Mouse (Mus musculus) cortical plate, adult 2 months (tissue): Measurements from ENCODE around the gene Camsap3.

Source experiments
- CTCF ChIP-seq: fragments of 200-500 bp; IDR thresholded peaks from 2 replicates; pipeline ENCODE4 v1.5.1; 2011; ENCODE audit warnings: mild to moderate bottlenecking, control low read depth, low read length; ENCODE audit not compliant: insufficient read depth; ENCODE audit errors: extremely low read depth
- POLR2A ChIP-seq: fragments of 200-500 bp; IDR thresholded peaks from 2 replicates; pipeline ENCODE4 v1.6.1; 2011; ENCODE audit warnings: mild to moderate bottlenecking, low read length, control low read depth; ENCODE audit not compliant: insufficient read depth; ENCODE audit errors: extremely low read depth

DNA sequence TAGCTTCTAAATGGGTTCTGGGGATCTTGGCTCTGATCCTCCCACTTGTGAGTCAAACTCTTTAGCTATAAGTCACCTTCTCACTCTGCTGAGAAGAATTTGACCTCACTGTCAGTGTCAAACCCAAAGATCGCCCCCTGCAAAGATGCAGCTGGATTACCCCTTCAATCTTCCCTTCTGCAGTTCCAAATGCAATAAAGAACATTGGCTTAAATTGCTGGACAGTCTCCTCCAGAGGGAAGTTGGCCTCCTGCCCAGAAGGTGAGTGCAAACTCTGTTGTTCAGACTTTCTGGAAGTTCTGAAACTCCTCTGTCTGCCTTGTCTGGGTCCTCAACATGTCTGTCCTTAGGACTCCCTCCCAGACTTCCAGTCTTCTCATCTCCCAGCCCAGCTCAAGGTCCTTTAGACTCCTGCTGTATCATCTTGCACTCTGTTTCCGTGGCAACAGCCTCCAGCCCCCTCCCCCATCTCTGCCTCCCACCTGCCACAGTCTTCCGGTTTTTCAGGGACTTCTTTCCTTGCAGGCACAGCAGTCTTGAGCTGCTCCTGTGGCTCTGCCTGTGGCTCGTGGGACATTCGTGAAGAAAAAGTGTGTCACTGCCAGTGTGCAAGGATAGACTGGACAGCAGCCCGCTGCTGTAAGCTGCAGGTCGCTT, 69.8 kb downstream of the Camsap3 start:
- TF ChIP-seq CTCF (no peak), POLR2A (no peak)
